Mouse (Mus musculus) hindbrain, postnatal 0 days (tissue): ENCODE data around the gene Krt42. TPM values are rescaled to one million over a fixed set of nuclear protein-coding genes. Genes with fewer than 3 reads are reported as not detected.
A peak's percentile ranks its signal among the peaks of the same experiment; 100 is the strongest.

Source experiments
- ATAC-seq: fragments of 200-750 bp; cut with Nextera tagmentation; 2 replicates; pipeline ENCODE4 v1.8.0; 2017; ENCODE audit warnings: mild to moderate bottlenecking, moderate TSS enrichment, moderate library complexity
- DNase-seq: peaks from one replicate; pipeline ENCODE4 v3.0.0-alpha.2; 2015; ENCODE audit warnings: low spot score
- H3K27ac ChIP-seq: fragments of 300-500 bp; sonication (generic); 2 replicates; pipeline ENCODE4 v1.5.1; 2014; ENCODE audit warnings: mild to moderate bottlenecking
- H3K27me3 ChIP-seq: fragments of 300-500 bp; sonication (generic); 2 replicates; pipeline ENCODE4 v1.6.1; 2014; ENCODE audit warnings: low read length, mixed read lengths; ENCODE audit not compliant: insufficient read depth
- H3K36me3 ChIP-seq: fragments of 300-500 bp; sonication (generic); 2 replicates; pipeline ENCODE4 v1.6.1; 2014; ENCODE audit warnings: low read length, mixed read lengths; ENCODE audit not compliant: insufficient read depth
- H3K4me1 ChIP-seq: fragments of 300-500 bp; sonication (generic); 2 replicates; pipeline ENCODE4 v1.6.1; 2014; ENCODE audit warnings: antibody characterized with exemption, low read length, mixed read lengths; ENCODE audit not compliant: insufficient read depth
- H3K4me2 ChIP-seq: fragments of 300-500 bp; sonication (generic); 2 replicates; pipeline ENCODE4 v1.6.1; 2014; ENCODE audit warnings: low read depth, mild to moderate bottlenecking, low read length, moderate library complexity, mixed read lengths
- H3K4me3 ChIP-seq: fragments of 300-500 bp; sonication (generic); 2 replicates; pipeline ENCODE4 v1.5.1; 2014; ENCODE audit warnings: low read length
- H3K9ac ChIP-seq: fragments of 300-500 bp; sonication (generic); replicated peaks from 2 replicates; pipeline ENCODE4 v1.6.1; 2014; ENCODE audit warnings: mild to moderate bottlenecking, low read length, moderate library complexity, mixed read lengths
- H3K9me3 ChIP-seq: fragments of 300-500 bp; sonication (generic); 2 replicates; pipeline ENCODE4 v1.6.1; 2016; ENCODE audit warnings: low read length, mixed read lengths
- CTCF ChIP-seq: IDR thresholded peaks from 2 replicates; pipeline ENCODE4 v1.5.1; 2016; ENCODE audit warnings: antibody characterized with exemption, control low read depth, low read depth
- WGBS: fragments of 180-500 bp; shearing (Covaris S2); extraction: QIAGEN DNeasy Blood & Tissue Kit; methylation state at CpG from one replicate; pipeline ENCODE4 v1.1.7; 2014; 5-methylcytosine and 5-hydroxymethylcytosine counted together
- polyA plus RNA-seq: library from polyadenylated mRNA; unstranded; fragments of >200 nt; fragmentation: Nextera tagmentation; extraction: Ambion mirVana; gene quantifications from 2 replicates; pipeline ENCODE4 v1.2.1, GENCODE M21; 2015
- total RNA-seq: library from RNA; depleted of rRNA; stranded (reverse); fragments of >200 nt; gene quantifications from 2 replicates; pipeline ENCODE4 v1.2.3, GENCODE M21; 2014

Gene Krt42
- total and polyA plus RNA-seq, 2 experiments from 2014 or later: not detected

DNA sequence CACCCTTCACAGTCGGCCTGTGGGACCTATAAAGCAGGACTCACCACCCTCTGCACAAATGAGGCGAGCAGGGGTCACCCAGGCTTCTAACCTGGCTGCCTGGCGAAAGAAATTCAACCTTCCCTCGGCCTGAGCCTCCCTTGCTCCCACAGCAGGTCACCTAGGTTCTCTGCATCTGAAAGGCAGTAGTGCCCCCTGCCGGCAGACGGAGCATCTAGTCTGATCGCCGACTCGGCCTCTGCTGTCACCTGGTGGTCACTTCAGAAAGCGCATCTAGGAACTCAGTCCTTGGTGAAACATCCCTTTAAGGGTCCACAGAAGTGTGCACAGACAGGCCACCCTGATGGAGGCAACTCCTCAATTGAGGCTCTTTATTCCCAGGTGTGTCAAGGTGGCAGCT lies 25.6 kb upstream of the Krt42 start:
- no peaks in the 10 kb centered on the region for H3K4me1 ChIP-seq
- ATAC-seq: peak; percentile 33; the same call in 1 of the 2 replicates

DNA sequence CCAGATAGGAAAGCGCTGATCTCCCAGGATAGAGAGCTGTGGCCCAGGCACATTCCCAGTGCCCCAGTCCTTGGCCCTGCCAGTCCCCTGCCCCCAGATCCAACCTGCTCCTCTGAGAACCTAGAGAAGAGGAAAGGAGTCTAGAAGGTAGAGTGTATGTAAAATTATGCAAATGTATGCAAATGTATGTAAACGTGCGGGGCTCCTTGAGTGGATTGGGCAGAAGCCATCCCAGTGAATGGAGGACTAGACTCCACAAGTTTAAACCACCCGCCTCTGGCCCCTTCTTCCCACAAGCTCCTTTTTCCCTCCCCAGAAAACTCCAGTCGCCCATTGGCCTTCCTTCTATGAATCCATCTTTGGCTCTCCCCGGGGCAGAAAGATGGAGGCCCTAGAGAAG lies 23.2 kb upstream of the Krt42 start:
- Histone ChIP-seq H3K27ac (no peak overlapping the region), H3K9ac (no peak overlapping the region), H3K4me3 (no peak overlapping the region), H3K4me2 (no peak overlapping the region), H3K36me3 (no peaks in the 10 kb centered on the region), H3K27me3 (no peaks in the 10 kb centered on the region), H3K4me1 (no peaks in the 10 kb centered on the region), H3K9me3 (no peaks in the 10 kb centered on the region)
- ATAC-seq (no peak), DNase-seq (no peak)
- WGBS: 44% methylated on average over 6 of the region's 6 CpGs
- no peak for TF ChIP-seq CTCF

More for the DNA sequence above, 25.6 kb upstream of the Krt42 start:
- Histone ChIP-seq H3K27me3 (no peaks in the 10 kb centered on the region), H3K36me3 (no peaks in the 10 kb centered on the region), H3K4me2 (0 out of 2 replicates have a peak overlapping the region, but pooled peaks have one; percentile 25), H3K27ac (no peak overlapping the region), H3K4me3 (no peak overlapping the region), H3K9me3 (no peaks in the 10 kb centered on the region), H3K9ac (no peak overlapping the region)
- 6% methylated on average over 10 of the region's 10 CpGs for WGBS
- DNase-seq: peak; percentile 94
- peak; percentile 100 for TF ChIP-seq CTCF

DNA sequence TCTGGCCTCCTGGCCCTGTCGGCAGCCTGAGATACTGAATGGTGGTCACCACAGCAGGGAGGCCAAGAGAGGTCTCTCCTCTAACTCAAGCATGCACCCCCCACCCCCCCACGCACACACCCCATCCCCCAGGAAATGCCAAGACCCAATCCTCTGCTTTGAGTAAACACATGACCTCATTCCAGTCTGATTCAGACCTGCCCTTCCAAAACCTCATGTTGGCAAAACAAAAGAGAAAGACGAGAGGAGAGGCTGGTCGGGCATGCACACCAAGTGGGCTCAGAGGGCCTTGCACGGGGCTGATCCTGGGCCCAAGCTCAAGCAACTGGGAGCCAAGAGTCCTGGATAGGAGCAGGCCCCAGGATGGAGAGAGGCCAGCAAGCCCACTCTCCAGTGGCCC lies 20.6 kb upstream of the Krt42 start:
- DNase-seq: no peak

DNA sequence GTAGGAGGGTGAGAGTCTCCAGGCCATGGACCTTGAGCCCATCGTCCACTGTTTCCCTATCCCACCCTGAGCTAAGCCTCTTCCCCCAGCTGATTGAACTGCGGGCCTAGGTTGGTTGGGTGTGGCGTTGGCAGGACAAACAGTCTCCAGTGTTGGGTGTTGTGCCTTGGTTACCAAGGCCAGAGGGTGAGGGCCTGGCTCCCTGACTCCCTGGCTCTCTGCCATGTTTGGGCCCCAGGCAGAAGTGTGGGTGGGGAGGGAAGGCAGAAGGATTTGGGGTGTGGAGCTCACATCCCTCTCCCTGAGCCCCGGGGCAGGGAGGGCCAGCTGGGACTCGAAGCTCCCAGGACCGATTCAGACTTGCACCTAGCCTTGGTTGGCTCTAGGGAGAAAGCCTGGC lies 19.3 kb upstream of the Krt42 start:
- no peak for TF ChIP-seq CTCF
- Histone ChIP-seq H3K9me3 (no peaks in the 10 kb centered on the region), H3K27me3 (no peaks in the 10 kb centered on the region), H3K36me3 (no peaks in the 10 kb centered on the region), H3K9ac (no peak overlapping the region), H3K4me2 (no peak overlapping the region), H3K4me1 (no peaks in the 10 kb centered on the region), H3K27ac (no peak overlapping the region), H3K4me3 (no peak overlapping the region)
- DNase-seq (no peak), ATAC-seq (no peak)
- 76% methylated on average over 6 of the region's 6 CpGs for WGBS

More for the DNA sequence above, 20.6 kb upstream of the Krt42 start:
- Histone ChIP-seq H3K27me3 (no peaks in the 10 kb centered on the region), H3K4me2 (no peak overlapping the region), H3K4me1 (no peaks in the 10 kb centered on the region), H3K36me3 (no peaks in the 10 kb centered on the region), H3K9ac (no peak overlapping the region), H3K4me3 (no peak overlapping the region), H3K9me3 (no peaks in the 10 kb centered on the region), H3K27ac (no peak overlapping the region)
- WGBS: 27% methylated on average over 5 of the region's 5 CpGs
- no peak for TF ChIP-seq CTCF
- no peak for ATAC-seq

DNA sequence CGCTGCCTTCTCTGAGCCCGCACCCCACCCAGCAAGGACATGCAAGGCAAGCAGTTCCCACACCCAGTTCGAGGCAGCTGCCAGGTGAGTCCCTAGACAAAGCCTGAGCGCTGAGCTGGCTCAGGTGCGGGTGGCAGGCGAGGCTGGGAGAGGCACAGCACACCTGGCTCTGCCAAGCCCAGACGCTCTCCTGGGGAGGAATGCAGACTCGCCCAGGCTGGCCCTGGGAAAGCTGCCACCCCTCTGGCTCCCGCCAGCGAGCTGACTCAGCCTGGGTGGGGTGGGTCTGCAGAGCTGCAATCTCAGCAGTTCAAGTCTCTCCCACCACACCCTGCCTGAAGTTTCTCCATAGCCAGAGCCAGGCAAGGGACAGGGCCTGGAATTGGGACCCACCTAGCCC lies 17.4 kb upstream of the Krt42 start:
- no peaks in the 10 kb centered on the region for H3K27me3 ChIP-seq
- ATAC-seq: no peak
- H3K9me3 ChIP-seq: no peaks in the 10 kb centered on the region
- no peaks in the 10 kb centered on the region for H3K4me1 ChIP-seq
- H3K9ac ChIP-seq: no peak overlapping the region
- H3K36me3 ChIP-seq: no peaks in the 10 kb centered on the region
- no peak for DNase-seq
- H3K4me3 ChIP-seq: no peak overlapping the region
- TF ChIP-seq CTCF: no peak
- H3K27ac ChIP-seq: no peak overlapping the region
- 24% methylated on average over 10 of the region's 10 CpGs for WGBS
- no peak overlapping the region for H3K4me2 ChIP-seq

DNA sequence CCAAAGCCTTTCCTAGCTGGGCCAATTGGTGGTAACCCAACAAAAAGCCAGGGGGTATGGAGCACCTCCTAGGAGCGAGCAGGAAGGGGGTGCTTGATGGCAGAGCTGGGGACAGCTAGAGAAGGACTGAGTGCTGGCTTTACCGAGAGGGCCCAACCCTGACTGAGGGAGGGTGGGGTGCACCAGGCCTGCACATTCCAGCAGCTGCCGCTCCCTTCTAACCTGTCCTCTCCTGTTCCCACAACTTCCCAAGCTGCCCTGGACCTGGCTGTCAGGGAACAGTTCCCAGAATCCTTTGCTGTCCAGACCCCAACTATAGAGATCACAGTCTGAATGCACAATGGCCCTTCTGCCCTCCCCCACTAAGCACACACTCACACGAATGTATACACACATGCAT lies 15.3 kb upstream of the Krt42 start:
- Histone ChIP-seq H3K36me3 (no peaks in the 10 kb centered on the region), H3K4me3 (no peak overlapping the region), H3K9ac (no peak overlapping the region), H3K27me3 (no peaks in the 10 kb centered on the region), H3K4me2 (no peak overlapping the region), H3K4me1 (no peaks in the 10 kb centered on the region), H3K27ac (no peak overlapping the region), H3K9me3 (no peaks in the 10 kb centered on the region)
- DNase-seq (no peak), ATAC-seq (no peak)
- no peak for TF ChIP-seq CTCF
- WGBS: 88% methylated on average over 4 of the region's 4 CpGs

DNA sequence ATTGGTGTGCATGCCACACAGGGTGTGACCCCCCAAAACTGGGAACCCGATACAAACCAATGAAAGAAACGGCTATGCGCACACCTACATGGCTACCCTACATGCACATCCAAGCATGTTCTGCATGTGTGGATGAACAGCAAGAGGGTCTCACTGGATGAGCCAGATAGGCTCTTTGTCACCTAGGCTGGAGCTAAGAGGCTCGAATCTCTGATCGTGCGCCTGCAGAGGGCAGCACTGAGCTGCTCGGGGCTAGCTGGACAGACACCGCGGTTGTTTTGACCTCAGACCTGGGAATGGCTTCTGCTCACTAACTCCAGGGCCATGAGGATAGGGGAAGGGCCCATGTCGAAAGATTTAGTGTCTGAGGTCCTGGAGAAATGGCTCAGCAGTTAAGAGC lies 12.9 kb upstream of the Krt42 start:
- no peak overlapping the region for H3K4me3 ChIP-seq
- H3K9me3 ChIP-seq: no peaks in the 10 kb centered on the region
- no peak overlapping the region for H3K9ac ChIP-seq
- no peak overlapping the region for H3K27ac ChIP-seq
- no peaks in the 10 kb centered on the region for H3K4me1 ChIP-seq
- H3K4me2 ChIP-seq: no peak overlapping the region
- 26% methylated on average over 10 of the region's 10 CpGs for WGBS
- TF ChIP-seq CTCF: peak; percentile 89
- H3K27me3 ChIP-seq: no peaks in the 10 kb centered on the region
- ATAC-seq (0 out of 2 replicates have a peak, but pooled peaks have one; percentile 16), DNase-seq (peak; percentile 81)
- no peaks in the 10 kb centered on the region for H3K36me3 ChIP-seq
